Mouse (Mus musculus): ENCODE results near the gene Mtfr1l. TPM values are rescaled to one million over a fixed set of nuclear protein-coding genes. Genes with fewer than 3 reads are reported as not detected.
A peak's percentile ranks its signal among the peaks of the same experiment; 100 is the strongest.

Mtfr1l gene
- total RNA-seq, 2 experiments from 2014 or later, result 99.4 to 102 TPM

- DNase-seq, result no peak
- intact Hi-C loops (cut with DNase I), result loop anchor here (5.0 kb wide), 1 partner anchor 144 kb away; the partner anchor contains the start of gene Man1c1
Measured at GRCm38 (mm10) chr4:134558570-134559113, 23.5 kb upstream of the Mtfr1l start.

DNA sequence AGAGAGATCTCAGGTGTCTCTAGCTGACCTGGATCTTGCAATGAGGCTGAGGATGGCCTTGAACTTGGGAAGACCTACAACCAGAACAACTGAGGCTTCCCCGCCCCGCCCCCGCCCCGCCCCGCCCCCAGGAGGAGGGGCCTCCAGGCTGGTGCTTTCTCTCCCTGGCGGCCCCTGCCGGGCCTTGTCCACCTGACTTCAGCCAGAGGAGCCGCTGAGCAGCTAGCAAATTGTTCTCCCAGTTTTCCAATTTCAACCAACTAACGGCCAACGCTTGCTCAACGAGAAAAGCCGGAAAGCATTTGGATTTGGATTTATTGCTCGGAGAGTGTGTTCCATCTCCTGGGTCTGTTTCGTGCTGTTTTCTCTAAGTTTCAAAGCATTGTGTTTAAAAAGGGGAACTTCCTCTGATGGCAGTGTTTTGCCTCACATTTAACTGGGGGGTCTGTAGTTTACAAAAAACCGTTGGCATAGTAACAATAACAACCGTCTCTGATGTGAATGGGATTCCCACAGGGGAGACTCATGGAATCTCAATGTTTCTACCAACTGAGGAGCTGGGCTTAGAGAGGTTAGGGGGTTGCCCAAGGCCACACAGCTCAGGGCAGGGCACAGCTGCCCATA lies 22.6 kb upstream of the Mtfr1l start:
- DNase-seq, result peak; percentile 41
- intact Hi-C loops (cut with DNase I), result loop anchor here (5.0 kb wide), 1 partner anchor 145 kb away; the partner anchor contains the start of gene Man1c1

- DNase-seq, result peak; percentile 78
- intact Hi-C loops (cut with DNase I), result loop anchor here (5.0 kb wide), 1 partner anchor 146 kb away; the partner anchor contains the start of gene Man1c1
Measured at GRCm38 (mm10) chr4:134555956-134556580, 20.9 kb upstream of the Mtfr1l start.

DNA sequence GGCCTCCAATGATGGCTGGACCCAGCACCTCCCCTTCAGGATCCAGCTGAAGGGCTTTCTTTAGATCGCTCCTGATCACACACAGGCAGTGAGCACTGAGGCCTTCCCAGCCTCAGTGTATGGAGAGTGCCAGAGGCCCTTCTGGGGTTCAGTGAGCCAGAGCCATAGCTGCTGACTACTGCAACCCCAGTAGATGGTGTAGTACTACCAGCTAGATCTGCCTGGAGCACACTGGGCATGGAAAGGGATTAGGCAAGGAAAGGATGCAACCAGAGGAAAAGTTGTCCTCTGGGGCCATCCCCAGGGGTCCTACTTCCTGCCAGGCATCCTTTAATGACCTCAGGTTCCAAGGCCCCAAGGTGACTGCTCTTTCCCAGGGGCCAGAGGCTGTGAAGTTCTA lies 18.4 kb upstream of the Mtfr1l start:
- intact Hi-C loops (cut with DNase I), result no loop called here
- no peak for DNase-seq

DNA sequence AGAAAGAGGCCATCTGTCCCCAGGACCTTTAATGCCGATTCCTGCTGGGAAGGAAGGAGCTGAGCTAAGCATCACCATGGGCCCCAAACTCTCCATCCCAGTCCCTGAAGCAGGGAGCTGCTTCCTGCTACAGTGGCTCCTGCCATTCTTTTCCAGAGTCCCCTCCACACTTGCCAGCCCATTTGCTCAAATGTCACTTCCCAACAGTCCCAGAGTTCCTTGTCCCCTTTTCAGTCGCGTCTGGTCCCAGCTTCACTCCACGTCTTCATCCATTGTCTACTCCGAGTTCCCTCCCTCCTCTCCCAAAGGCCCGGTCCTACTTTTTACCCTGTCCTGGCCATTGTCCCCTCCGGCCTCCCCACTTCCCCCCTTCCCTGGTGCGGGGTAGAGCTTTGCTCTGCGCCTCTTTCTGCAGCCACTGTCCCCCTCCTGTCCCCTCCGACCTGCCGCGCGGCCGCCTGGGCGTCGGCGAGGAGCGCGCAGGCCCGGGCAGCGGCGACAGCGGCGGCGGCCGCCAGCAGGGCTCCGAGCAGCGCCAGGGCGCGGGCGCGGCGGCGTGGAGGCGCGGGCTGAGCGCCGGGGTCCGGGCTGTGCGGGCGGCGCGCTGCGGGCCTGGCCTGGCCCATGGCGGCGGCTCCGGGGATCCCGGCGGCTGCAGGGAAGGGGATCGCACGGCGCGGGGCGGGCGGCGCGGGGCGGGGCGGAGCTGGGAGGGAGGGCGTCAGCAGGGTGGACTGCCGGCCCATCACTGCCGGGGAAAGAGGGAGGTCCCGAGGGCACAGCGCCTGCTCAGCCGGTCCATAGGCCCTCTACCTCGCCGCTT lies 16.5 kb upstream of the Mtfr1l start, which contains the start of gene Selenon:
Gene Selenon, minus strand, starts transcription at position 673 of the 823 bp plus-strand sequence.
- peak; percentile 74 for DNase-seq
- intact Hi-C loops (cut with DNase I), result no loop called here

GRCm38 (mm10) chr4:134549899-134550298 lies 14.7 kb upstream of the Mtfr1l start:
- DNase-seq, result no peak
- intact Hi-C loops (cut with DNase I), result loop anchor here (5.0 kb wide), 1 partner anchor 162 kb away; no protein-coding TSS in a partner anchor

- DNase-seq, result no peak
- intact Hi-C loops (cut with DNase I), result loop anchor here (5.0 kb wide), 1 partner anchor 164 kb away; no protein-coding TSS in a partner anchor
Measured at GRCm38 (mm10) chr4:134548169-134548938, 13.2 kb upstream of the Mtfr1l start.

DNA sequence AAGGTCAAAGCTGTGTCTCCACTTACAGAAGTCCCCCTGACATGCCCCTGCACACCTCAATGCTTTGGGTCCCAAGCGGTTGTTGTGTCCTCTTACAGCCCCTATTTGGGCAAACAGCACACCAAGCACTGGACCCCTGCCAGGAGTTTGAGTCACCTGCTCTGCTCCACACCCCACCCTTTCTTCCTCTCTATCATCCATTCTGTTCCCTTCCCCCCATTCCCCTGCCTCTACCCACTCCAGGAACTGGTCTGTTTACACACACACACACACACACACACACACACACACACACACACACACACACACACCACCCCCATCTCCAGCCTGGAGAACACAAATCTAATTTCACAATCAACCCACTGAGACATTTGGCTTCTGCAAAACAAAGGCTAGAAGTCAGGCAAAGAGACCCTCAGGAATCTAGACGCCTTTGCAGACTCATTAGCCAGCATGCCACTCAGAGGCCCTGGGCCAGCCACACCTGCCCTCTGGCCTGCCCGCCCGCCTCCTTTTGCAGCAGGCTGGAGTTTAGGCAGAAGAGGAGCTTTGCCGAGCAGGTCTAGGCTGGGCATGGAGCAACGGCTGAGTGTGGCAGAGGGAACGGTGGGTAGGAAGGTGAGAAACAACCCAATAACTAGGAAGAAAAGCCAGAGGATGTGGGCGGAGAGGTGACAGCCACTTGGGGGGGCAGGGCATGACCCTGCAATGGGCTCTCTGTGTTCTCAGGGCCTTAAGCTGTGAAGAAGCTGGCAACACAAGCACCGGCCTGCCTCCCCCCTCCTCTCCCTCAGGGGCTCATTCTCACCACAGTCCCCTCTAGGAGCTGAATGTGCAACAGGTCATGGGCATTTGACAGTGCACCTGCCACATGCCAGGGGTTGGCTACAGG lies 11.9 kb upstream of the Mtfr1l start:
- no peak for DNase-seq
- intact Hi-C loops (cut with DNase I), result loop anchor here (5.0 kb wide), 1 partner anchor 165 kb away; no protein-coding TSS in a partner anchor

- intact Hi-C loops (cut with DNase I), result no loop called here
Measured at GRCm38 (mm10) chr4:134543261-134543660, 8.1 kb upstream of the Mtfr1l start.

GRCm38 (mm10) chr4:134542726-134543125 lies 7.5 kb upstream of the Mtfr1l start:
- DNase-seq, result no peak
- intact Hi-C loops (cut with DNase I), result no loop called here

More at GRCm38 (mm10) chr4:134543261-134543660, 8.1 kb upstream of the Mtfr1l start:
- DNase-seq, result peak; percentile 93

DNA sequence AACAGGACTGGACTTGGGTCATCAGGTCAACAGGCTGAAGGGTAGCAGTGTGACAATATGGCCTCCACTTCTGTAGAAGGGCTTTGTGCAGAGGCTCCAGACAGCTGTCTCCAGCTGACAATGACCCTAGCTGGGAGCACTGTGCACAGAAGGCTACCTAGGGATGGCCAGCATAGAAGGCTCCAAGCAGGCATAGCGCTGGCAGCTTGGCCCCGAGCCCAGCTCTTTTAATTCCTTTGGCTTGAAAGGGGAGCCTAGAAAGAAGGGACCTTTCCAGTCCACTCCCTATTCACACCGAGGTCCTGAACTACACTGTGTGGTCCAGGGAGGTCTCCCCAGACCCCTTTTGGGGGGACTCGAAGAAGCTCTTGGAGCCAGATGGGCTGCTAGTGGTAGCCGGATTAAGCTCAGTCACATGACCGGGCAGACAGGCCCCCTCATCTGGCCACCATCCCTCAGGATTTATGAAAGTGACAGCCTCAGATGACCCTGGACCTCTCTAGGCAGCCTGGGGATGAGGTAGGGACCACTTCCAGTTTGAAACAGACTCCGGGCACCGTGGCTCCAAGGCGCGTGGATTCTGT lies 3.9 kb upstream of the Mtfr1l start:
- DNase-seq, result peak; percentile 50
- intact Hi-C loops (cut with DNase I), result loop anchor here (5.0 kb wide), 1 partner anchor 253 kb away; no protein-coding TSS in a partner anchor

DNA sequence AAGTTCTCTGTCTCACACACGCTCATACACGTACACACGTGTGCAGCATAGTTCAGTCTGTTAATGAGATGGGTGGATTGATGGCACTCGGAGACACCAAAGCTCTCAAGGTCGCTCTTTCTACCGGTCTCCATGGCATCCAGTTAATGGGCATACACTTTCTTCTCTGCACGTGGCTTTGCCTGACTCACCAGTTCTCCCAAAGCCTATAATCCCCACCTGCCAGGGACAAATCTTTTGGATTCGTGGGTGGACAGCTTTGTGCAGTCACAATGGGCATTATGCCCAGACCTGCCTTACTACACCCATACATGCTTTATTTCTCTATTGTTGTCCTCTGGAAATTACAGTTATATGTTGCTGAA lies 582 bp upstream of the Mtfr1l start:
- intact Hi-C loops (cut with DNase I), result loop anchor here (5.0 kb wide), 1 partner anchor 257 kb away; no protein-coding TSS in a partner anchor
- DNase-seq, result no peak

DNA sequence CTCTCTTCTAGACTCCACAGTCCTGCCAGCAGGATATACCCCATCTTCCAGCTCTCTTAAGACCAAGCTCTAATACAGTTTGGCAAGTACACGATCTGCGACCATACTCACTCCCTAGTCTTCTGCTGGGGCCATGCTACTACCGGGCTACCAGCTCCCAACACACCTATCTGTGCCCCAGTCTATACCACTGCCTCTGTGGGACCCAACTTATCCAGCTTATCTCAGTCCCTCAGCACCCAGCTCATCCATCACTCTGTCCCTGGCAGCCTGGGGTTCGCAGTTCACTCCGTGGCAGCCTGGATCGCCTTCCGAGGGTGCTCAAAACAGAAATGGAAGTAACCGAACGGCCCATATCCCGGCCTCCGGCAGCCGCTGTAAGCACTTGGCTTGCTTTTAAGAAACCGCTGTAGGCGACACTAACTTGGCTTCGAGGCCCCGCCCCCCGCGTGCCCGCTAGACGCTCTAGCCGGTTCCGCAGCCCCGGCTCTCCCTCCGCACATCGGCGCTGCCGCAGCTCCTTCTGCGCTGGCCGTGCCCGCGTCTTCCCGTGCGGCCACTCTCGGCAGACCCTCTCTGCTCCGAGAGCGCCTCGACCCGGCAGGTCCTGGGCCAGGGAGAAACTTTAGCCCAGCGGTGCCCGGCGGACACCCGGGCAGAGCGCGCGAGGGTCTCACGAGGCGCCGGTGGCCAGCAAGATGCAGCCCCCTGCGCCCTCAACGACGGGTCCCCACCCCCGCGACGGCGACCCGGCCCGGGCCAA lies 882 bp downstream of the Mtfr1l start:
- intact Hi-C loops (cut with DNase I), result no loop called here
- DNase-seq, result peak; percentile 56

DNA sequence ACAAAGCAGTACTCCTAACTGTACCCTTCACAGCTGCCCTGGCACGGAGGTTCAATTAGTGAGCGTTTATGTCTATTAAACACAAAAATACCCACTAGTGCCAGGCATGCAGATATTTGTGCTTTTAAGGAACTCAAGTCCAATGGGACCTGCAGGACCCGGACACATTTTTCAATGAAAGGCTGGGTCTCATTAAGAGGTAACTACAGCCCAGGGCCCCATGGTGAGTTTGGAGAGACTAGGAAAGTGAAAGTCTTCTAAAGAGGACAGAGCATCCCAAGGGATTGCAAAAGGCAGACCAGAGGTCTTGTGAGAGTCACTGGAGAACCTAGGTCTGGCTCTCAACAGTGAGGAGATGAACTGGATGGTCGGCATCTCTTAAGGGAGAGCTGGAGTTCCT lies 1.8 kb downstream of the Mtfr1l start:
- intact Hi-C loops (cut with DNase I), result no loop called here
- DNase-seq, result no peak

GRCm38 (mm10) chr4:134532928-134533327 lies 2.3 kb downstream of the Mtfr1l start:
- no peak for DNase-seq
- intact Hi-C loops (cut with DNase I), result no loop called here

GRCm38 (mm10) chr4:134526220-134526619 lies 9.0 kb downstream of the Mtfr1l start:
- DNase-seq, result no peak
- intact Hi-C loops (cut with DNase I), result no loop called here

- intact Hi-C loops (cut with DNase I), result no loop called here
- no peak for DNase-seq
Measured at GRCm38 (mm10) chr4:134525806-134526205, 9.4 kb downstream of the Mtfr1l start.

DNA sequence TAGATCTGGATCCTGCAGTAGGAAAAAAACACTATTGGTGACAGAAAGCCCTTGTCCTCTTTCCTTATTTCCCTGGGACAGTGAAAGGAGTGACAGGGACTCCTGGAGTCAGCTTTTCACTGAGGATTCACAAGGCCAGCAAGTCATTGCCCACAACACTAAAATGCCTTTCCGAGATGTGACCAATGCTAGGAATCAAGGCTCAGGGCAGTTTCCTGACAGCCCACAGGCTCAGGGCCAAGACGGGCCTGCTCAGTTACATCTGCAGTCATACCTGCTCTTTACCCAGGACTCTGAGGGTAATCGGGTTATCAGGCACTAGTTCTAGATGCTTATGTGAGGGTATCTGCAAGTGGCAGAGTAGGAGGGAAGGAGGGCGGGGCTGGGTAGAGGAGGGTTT lies 11.7 kb downstream of the Mtfr1l start:
- intact Hi-C loops (cut with DNase I), result no loop called here

More for the DNA sequence above, 11.7 kb downstream of the Mtfr1l start:
- DNase-seq, result no peak

Data from left cerebral cortex, postnatal 4 days (tissue).